Mouse (Mus musculus): ENCODE measurements around the gene Olfm1. TPM values are rescaled to one million over a fixed set of nuclear protein-coding genes. Genes with fewer than 3 reads are reported as not detected.

Olfm1 gene
- polyA plus RNA-seq, 1 experiment from 2014 or later, result 8.8 TPM

Other genes starting within 250 kb of the Olfm1 start
- gene Fcnb, start 108.1 kb upstream of the Olfm1 start, polyA plus RNA-seq (2016; fragmentation: Nextera tagmentation; extraction: Ambion mirVana), result not detected in 2 replicates